Mouse (Mus musculus) kidney, postnatal 14 days (tissue): Measurements from ENCODE around the gene Ush2a.

ENCODE experiments used
- DNase-seq: peaks from one replicate; pipeline ENCODE4 v3.0.0; 2022; ENCODE audit warnings: mixed read lengths

The Ush2a gene

DNA sequence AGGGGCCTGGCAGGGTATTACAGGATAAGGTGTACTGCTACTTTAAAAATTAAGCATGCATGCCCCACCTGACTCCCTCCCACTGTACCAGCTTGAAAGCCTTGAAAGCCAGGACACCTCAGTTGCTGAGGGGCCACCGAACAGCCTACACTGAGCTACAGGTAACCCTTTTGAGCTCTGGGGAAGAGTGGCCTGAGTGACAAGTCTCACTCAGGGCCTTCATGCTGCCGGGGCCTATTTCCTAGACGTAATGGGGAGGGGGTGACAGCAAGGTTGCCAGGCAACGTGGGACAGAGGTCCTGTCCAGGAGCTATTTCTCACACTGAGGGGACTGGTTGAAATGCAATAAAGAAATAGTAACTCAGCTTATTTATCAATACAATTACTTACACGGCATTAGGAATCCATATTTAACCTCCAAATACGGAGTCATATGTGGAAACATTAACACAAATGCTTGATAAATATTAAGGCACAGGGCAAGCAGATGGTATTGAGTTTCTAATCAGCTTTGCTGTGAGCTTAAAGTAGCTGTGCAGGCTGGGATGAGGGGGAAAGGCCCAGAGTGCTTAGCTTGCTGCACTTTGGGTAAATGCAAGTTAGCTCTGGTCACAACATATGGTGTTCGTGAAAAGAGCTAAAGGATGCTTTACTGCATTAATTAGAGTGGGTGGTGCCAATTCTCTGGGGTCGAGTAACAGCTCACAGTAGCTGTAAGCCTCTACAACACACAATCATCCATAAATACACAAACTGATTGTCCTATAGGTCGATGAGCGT is at the start of gene Ush2a:
Gene Ush2a (plus strand): TSS at position 121 of the 780 bp plus-strand sequence.
- no peak for DNase-seq

DNA sequence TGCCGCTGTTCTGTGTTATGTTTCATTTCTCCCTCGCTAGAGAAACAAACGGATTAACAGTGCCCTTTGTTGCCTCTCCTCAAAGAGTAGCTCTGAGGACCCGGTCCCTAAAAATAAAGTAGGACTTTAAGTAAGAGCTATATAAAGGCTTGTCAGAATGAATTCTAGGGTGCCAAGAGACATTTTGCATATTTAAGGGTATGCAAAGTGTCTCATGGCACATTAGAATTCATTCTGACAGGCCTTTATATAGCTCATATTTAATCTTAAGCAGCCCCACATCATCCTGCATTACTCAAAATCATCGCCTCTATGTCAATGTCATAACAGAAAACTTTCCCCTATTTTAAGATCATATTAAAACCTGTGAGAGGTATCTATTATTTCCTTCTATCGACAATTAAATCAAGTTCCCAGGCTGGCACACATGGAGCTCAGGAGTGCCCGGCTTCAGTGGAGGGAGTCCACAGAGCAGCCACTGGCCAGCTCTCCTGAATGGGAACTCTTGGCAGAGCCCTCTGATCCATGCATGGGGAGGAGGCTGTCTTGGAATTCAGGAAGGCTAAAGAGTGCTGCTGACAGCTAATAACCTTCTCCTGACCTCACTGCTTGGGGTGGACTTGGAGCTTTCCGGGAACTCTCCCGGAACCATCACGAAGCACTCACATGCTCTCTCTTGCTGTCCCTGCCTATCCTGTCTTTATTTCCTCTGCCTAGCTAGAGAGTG is 46.8 kb upstream of the Ush2a start:
- peak; percentile 59 for DNase-seq

DNA sequence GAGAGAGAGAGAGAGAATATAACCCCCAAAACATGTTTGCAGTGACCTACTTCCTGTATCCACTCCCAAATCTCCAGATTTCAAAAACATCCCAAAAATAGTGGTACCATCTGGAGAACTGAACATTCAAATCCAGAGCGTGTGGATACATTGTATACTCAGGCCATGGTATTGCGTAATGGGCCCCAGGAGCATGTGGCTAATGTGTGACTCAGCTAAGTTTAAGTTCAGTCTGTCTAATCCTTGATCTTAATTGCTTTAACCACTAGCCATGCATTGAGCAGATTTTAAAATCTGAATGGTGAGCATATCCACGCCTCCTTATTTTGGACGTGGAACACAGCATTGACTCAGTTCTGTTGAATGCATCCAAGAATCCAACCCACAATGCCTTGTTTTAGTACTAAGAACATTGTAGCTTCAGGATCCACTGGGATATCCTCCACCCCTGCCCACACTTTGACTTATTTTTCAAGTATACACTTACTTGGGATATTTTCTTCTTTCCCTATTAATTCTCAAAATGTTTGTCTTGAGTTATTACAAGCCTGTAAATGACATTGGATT is 40.5 kb upstream of the Ush2a start:
- DNase-seq, result no peak

DNA sequence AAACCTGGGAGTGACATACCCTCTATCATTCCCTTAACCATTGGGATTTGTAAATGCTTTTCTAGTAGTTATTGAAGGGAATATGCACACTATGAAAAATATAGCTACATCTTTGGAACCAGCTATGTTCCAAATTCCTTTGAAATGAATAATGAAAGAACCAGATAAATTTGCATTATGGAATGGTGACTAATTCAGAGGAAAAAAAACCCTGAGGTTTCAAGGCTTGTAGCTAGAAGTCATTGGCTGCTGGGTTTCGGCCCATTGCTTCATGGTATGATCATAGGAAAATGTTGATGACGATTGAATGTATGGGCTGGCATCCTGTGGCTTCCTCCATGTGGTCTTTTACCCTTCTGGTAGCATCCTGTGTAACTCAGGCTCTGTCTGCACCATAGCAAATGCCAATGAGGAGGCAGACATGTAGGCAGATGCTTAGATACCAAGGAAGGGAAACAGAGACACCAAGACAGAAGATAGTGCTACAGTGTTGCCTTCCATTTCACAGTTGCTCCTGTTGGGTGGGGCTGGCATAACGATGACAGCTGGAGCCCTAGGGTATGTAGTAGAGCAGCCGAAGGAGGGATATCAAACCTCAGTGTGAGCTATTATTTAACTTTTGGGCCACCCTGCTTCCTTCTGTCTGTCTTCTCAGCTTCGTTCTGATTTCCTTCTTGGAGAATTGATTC is 28.6 kb upstream of the Ush2a start:
- DNase-seq, result no peak

- DNase-seq, result no peak
Observed at GRCm38 (mm10) chr1:188238636-188239035, 23.2 kb upstream of the Ush2a start.

DNA sequence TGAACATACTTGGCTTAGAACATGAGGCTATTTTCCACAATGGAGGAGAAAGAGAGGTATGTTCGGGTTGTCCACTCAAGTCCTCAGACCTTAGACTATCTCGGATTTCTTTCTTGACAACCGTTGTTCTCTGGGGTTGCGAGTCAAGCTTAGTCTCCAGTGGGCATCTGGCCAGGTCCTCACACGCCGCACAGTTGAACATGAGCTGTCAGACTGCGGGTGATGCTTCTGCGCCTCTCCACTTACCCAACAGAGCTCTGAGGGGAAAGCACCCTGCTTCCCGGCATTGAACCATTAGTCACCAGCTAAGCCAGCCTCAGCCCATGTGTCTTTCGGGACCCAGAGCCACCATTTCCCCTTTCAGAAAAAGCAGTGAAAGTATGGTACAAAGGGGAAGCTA is 20.1 kb upstream of the Ush2a start:
- no peak for DNase-seq

DNA sequence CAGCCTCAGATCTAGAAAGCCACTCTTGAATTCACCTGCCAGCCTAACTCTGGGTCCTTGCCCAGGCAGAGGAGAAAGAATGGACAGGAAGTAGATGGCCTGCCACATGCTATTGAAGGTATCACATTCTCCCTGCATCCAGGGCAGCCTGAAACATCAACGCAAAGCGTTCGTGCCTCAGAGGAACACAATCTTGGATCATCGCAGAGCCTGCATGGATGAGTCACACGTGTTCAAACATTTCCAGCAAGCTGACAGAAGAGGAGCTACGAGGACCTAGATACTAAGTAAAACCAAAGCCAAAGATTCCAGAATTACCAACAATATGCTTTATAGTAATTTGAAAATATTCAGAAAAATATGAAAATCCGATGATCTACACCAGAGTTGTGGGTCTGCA is 4.3 kb upstream of the Ush2a start:
- DNase-seq, result no peak

GRCm38 (mm10) chr1:188260259-188261107 is 1.3 kb upstream of the Ush2a start:
- no peak for DNase-seq

- DNase-seq, result no peak
Observed at GRCm38 (mm10) chr1:188267127-188267722, 5.4 kb downstream of the Ush2a start.

DNA sequence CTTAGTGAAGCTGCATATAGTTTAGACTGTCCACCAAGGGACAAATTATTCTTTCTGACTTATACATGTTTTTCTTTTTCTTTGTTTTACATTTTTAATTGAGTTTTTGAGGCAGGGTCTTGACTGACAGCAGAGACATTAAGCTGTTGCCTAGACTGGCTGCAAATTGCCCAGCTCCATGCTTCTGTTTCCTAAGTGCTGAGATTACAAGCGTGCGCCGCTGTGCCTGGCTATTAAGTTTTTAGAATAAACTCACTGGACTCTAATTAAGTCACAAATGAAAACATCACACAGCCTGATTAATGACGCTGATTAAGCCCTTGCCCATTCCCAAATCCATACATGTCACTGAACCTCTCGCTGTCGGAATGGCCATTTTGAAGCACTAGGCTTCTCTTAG is 7.2 kb downstream of the Ush2a start:
- DNase-seq, result no peak

DNA sequence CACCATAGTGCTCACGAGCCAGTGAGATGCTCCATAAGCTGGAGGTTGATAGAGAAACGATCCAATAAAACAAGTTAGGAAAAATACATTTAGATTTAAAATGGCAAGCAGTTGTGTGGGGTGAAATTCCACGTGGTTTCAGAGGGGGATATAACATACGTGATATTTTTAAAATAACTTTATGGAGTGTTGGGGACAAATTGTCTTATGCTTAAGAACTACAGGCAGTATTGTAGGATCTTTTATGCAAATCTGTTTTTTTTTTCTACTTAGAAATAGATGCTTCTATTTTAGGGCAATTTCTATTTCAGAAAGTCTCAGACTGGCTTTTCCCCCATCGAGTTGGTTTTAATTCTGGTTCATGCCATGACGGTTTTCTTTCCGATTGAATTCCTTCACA is 51.5 kb downstream of the Ush2a start:
- DNase-seq, result no peak

DNA sequence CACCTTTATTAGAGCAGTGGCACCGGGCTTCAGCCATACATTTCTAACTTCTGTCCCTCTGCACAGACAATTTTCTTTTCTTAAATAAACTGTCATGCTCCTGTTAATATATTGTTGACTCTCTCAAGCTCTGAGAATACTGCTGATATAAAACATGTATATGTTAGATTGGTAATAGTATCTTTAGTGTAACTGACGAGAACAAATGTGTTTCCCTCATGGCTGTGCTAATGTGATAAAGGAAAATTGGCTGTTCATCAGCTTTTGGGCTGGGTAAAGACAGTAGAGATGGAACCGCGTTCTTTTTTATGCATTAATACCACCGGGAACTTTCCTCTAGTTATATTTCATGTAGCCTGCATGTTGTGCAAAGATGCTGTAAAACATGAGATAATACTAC is 54.8 kb downstream of the Ush2a start:
- DNase-seq, result no peak

DNA sequence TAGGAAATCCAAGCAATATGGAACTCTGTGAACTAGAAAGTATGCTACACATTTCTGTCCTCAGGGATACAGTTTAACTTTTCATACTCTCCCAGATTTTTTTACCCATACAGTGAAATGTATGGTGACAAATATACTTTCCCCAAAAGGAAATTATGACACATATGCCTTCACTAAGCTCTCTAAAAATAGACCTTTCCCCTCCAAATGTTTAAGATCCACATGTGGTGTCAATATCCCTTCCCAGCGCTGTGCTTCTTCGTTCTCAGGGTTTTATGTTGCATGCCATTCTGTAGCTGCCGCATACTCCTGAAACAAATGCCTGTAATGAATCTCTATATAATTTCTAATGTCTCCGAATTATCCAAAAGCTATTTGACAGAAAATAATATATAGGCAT is 58.4 kb downstream of the Ush2a start:
- no peak for DNase-seq

DNA sequence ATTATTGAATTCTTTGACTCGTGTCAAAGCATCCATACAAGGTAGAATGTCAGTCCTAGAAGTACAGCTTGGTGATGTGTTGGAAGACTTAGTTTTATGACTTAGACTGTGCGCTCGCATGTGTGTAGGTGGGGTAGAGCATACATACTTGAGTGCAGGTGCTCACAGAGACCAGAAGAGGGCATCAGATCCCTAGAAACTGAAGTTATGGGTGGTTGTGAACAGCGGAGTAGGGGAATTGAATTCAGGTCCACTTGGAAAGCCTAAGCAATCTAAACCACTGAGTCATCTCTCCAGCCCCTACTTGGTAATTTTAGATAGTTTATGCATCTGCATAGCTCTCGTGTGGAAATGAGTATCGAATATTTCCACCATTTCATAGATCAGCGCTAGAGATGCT is 59.7 kb downstream of the Ush2a start:
- DNase-seq, result no peak

DNA sequence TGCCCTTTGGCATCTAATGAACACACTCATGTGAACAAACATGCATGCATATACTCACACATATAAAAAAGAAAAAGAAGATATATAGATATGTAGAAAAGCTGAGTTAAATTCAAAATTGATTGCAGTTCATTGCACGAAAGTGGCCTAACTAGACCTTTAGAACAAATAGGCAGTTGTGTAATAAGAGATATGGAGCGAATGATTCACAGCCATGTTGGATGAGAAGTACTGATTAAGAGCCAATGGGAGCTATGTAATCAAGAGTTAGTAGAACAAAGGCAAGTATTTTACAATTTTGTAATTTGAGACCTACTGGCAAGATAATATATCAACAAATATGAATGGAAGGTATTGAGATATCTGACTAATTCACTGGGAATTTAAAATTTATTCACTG is 68.6 kb downstream of the Ush2a start:
- no peak for DNase-seq

DNA sequence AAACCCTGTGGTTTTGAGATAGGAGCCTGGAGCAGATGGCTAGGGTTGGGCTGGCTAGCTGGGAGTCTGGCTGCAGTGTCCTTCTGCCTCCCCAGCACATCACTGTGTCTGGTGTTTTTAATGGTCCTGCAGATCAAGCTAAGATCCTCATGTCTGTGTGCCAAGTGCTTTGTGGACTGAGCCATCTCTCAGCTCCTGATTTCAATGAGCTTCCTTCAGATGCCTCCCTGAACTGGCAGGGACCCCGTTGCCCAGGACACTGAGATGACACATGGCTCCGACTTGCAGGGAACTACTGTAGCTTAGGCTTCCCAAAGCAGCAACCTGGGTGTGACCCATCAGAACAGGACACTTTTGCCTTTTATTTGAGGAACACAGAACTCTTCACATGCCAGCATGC is 72.1 kb downstream of the Ush2a start:
- DNase-seq, result no peak

DNA sequence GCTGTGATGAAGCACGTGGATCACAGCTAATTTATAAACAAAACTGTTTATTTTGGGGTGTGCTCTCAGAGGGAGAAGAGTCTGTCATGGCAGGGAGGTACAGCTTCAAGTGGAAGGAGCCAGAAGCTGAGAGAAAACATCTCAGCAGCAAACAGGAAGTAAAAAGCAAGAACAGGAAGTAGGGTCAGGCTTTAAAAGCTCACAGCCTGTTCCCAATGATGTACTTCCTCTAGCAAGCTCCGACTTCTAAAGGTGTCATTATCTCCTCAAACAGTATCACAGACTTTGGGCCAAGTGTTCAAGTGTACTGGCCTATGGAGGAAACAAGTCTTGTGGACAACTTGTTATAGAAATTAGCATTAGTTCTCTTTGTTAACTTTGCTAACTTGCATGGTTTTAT is 85.9 kb downstream of the Ush2a start:
- no peak for DNase-seq

GRCm38 (mm10) chr1:188354726-188355125 is 92.9 kb downstream of the Ush2a start:
- DNase-seq, result no peak

GRCm38 (mm10) chr1:188363548-188363947 is 101.7 kb downstream of the Ush2a start:
- DNase-seq, result peak; percentile 4

GRCm38 (mm10) chr1:188385180-188385579 is 123.4 kb downstream of the Ush2a start:
- no peak for DNase-seq

GRCm38 (mm10) chr1:188385733-188386261 is 124.0 kb downstream of the Ush2a start:
- DNase-seq, result no peak

- DNase-seq, result no peak
Observed at GRCm38 (mm10) chr1:188387321-188387720, 125.5 kb downstream of the Ush2a start.
